Mouse (Mus musculus) thymus, adult 2 months (tissue): ENCODE data around the gene Baiap3.
A peak's percentile ranks its signal among the peaks of the same experiment; 100 is the strongest.

ENCODE experiments used
- CTCF ChIP-seq: fragments of 200-500 bp; IDR thresholded peaks from 2 replicates; pipeline ENCODE4 v1.5.1; 2012; ENCODE audit warnings: mild to moderate bottlenecking, control low read depth, low read length, moderate library complexity, borderline replicate concordance; ENCODE audit not compliant: control insufficient read depth, poor library complexity, insufficient read depth; ENCODE audit errors: extremely low read depth
- POLR2A ChIP-seq: fragments of 200-500 bp; IDR thresholded peaks from 2 replicates; pipeline ENCODE4 v1.6.1; 2012; ENCODE audit warnings: mild to moderate bottlenecking, low read length, control low read depth, moderate library complexity; ENCODE audit not compliant: control insufficient read depth, poor library complexity, insufficient read depth; ENCODE audit errors: extremely low read depth

- TF ChIP-seq POLR2A (no peak), CTCF (peak; percentile 97)
Observed at GRCm38 (mm10) chr17:25273706-25274501, 17.7 kb upstream of the Baiap3 start.
